Mouse (Mus musculus): Measurements from ENCODE around the gene Hmgcs2.

DNA sequence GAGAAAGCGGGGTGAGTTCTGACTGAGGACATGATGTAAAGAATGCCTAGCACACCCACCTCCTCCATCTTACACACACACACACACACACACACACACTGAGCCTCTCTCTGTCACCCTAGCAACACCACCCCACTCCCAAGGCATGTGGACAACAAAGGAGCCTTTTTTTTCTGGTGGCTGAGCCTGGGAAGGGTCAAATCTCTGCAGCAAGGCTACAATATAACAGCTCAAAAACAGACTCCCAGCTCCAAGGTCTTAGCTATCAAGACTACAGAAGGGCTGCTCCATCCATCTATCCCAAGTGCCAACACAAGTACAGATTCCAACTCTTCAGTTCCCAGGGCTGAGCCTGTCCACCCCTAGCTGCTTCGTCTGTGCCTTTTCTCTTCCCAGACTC lies 39.0 kb downstream of the Hmgcs2 start:
- TF ChIP-seq ZKSCAN1 (IDR thresholded peaks at IDR 0.05; ENCODE audit: borderline replicate concordance, low read depth, low read length) (no peak), EP300 (IDR thresholded peaks at IDR 0.05; ENCODE audit: low read length) (no peak), POLR2A (IDR thresholded peaks at IDR 0.05; ENCODE audit: low read depth, low read length) (no peak), MAFK (IDR thresholded peaks at IDR 0.05; ENCODE audit: insufficient replicate concordance, low read length) (no peak), CTCF (conservative IDR thresholded peaks at IDR 0.05 in 1 of 2, IDR thresholded peaks at IDR 0.05 in 1 of 2; ENCODE audit: low read depth in 2 of 2, low read length in 2 of 2) (no peak)

Measured in CH12.LX (cell line).